Mouse (Mus musculus) left cerebral cortex, postnatal 14 days (tissue): Measurements from ENCODE around the gene H2-Ob. TPM values are rescaled to one million over a fixed set of nuclear protein-coding genes. Genes with fewer than 3 reads are reported as not detected.

Experiments
- DNase-seq, 2 experiments: peaks; one replicate each; pipeline ENCODE4 v3.0.0; 2021 to 2022; ENCODE audit warnings: low spot score in 2 of 2, mixed read lengths in 1 of 2
- intact Hi-C: fragments of 180-260 bp; cut with DNase I; formaldehyde crosslinking; loops from one replicate; pipeline ENCODE4 v1.15.1; 2025
- total RNA-seq, 2 experiments: library from RNA; stranded (reverse); gene quantifications; 2 replicates each; pipeline ENCODE4 v1.2.3; 2021

H2-Ob gene
- total RNA-seq, 2 experiments from 2014 or later, result 0.15 TPM; not detected in 1

DNA sequence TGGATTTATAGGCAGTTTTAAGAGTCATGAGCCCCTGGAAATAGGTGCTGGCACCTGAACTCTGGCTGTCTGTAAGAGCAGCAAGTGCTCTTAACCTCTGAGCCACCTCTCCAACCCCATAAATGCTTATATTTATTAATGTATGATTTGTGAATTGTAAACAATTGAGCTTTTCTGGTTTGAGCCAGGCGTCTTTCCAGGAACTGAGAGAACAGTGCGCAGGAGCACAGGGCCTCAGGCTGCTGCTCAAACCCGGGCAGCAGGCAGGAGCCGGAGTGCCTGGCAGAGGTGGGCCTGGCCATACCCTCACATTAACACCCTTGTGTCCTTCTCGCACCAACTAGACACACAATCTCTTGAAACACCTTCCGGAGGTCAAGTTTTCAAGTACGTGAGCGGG lies 61.4 kb downstream of the H2-Ob start:
- DNase-seq, result no peak
- intact Hi-C loops, result no loop called here

- no peak for DNase-seq
- intact Hi-C loops, result no loop called here
Observed at GRCm38 (mm10) chr17:34300691-34301566, 62.2 kb downstream of the H2-Ob start.

DNA sequence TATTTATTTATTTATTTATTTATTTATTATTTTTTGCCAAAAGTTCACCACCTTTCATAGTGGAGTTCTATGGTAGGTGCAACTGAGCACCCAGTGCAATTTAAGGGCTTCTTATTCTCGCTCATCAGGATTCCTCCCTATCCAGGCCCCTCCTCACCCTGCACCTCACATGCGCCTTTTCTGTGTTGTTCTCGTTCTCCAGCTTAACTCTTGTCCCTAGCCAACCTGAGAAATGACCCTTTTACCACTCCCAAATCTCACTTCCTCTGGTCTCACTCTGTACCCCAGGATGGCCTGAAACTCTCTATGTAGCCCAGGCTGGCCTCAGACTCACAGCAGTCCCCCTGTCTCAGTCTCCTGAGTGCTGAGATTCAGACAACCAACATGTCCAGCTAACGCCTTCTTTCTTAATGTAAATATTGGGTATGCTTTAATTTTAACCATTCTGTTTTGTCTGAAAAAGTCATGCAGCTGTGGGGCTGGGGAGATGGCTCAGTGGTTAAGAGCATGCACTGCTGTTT lies 63.0 kb downstream of the H2-Ob start:
- intact Hi-C loops, result no loop called here
- DNase-seq, result no peak

GRCm38 (mm10) chr17:34303789-34304188 lies 65.1 kb downstream of the H2-Ob start:
- no peak for DNase-seq
- intact Hi-C loops, result no loop called here

Other genes with a start within 250 kb of the H2-Ob start
- 10 to 100 TPM; 10.3 to 13.6 TPM for gene H2-K1, start 238.6 kb upstream of the H2-Ob start, total RNA-seq
- 10 to 100 TPM; 25.3 to 30.8 TPM for gene Ring1, start 214.2 kb upstream of the H2-Ob start, total RNA-seq
- gene H2-Ke6, start 210.8 kb upstream of the H2-Ob start, total RNA-seq, result 10 to 100 TPM; 27.7 to 30.1 TPM
- gene Slc39a7, start 207.2 kb upstream of the H2-Ob start, total RNA-seq, result 10 to 100 TPM; 95.3 to 99.9 TPM
- gene Rxrb, start 207.1 kb upstream of the H2-Ob start, total RNA-seq, result 10 to 100 TPM; 81.7 to 86.7 TPM
- 10 to 100 TPM; 16.6 to 22.6 TPM for gene Col11a2, start 199.5 kb upstream of the H2-Ob start, total RNA-seq
- under 1 TPM in 1 of 2 experiments, not detected in 1; 0.32 TPM for gene H2-Oa, start 146.6 kb upstream of the H2-Ob start, total RNA-seq
- 10 to 100 TPM; 25.8 to 29.1 TPM for gene H2-DMa, start 119.4 kb upstream of the H2-Ob start, total RNA-seq
- 100 to 1,000 TPM; 231 to 249 TPM for gene Brd2, start 116.3 kb upstream of the H2-Ob start, total RNA-seq
- 1 to 10 TPM; 1.0 to 1.1 TPM for gene H2-DMb2, start 95.6 kb upstream of the H2-Ob start, total RNA-seq
- 1 to 10 TPM; 1.1 to 1.6 TPM for gene H2-DMb1, start 85.8 kb upstream of the H2-Ob start, total RNA-seq
- 1 to 10 TPM; 2.1 to 2.8 TPM for gene Tap1, start 51.4 kb upstream of the H2-Ob start, total RNA-seq
- gene Psmb9, start 51.1 kb upstream of the H2-Ob start, total RNA-seq, result 1 to 10 TPM; 1.8 to 2.2 TPM
- gene Psmb8, start 41.2 kb upstream of the H2-Ob start, total RNA-seq, result 1 to 10 TPM; 2.6 to 2.7 TPM
- 1 to 10 TPM; 3.1 to 5.0 TPM for gene Tap2, start 35.4 kb upstream of the H2-Ob start, total RNA-seq
- gene H2-Ab1, start 18.8 kb downstream of the H2-Ob start, total RNA-seq, result 1 to 10 TPM; 1.1 to 2.1 TPM
- 1 to 10 TPM; 1.6 to 1.7 TPM for gene H2-Aa, start 48.9 kb downstream of the H2-Ob start, total RNA-seq
- 1 to 10 TPM in 1 of 2 experiments, under 1 TPM in 1; 0.99 to 2.4 TPM for gene H2-Eb1, start 67.0 kb downstream of the H2-Ob start, total RNA-seq
- not detected for gene H2-Eb2, start 86.8 kb downstream of the H2-Ob start, total RNA-seq
- under 1 TPM; 0.62 to 0.91 TPM for gene Btnl2, start 115.9 kb downstream of the H2-Ob start, total RNA-seq
- not detected for gene Btnl1, start 138.2 kb downstream of the H2-Ob start, total RNA-seq
- 1 to 10 TPM; 4.9 to 5.6 TPM for gene BC051142, start 159.9 kb downstream of the H2-Ob start, total RNA-seq
- gene Btnl4, start 238.4 kb downstream of the H2-Ob start, total RNA-seq, result not detected